9 mouse cellular contexts compared by ENCODE assay signal in the genomic region with DNA sequence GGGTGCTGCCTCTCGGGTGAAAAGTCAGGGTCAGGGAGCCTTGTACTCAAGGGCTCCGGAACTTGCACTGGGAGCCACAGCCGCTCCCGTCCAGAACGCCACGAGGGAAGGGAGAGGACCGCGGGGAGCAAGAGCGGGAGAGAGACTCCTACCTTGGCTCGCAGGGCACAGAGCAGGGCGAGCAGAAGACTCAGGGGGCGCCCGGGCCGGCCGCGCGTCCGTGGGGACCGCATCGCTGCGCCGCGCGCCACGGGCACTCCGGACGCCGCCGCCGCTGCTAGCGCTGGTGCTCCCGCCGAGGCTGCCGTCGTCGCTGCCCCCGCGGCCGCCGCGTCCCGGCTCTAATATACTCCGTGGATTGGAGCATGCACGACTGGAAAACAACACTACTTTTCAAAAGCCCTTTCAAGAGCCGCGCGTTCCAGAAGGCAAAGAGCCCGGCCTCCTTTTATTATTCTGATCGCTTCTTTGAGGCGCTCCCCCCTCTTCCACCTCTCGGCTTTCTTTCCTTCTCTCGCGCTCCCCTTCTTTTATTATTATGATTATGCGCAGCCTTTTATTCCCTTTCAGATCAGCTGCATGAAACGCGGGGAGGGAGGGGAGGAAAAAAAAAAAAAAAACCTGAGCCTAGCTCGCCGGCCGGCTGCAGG. TPM values are rescaled to one million over a fixed set of nuclear protein-coding genes. Genes with fewer than 3 reads are reported as not detected.
DNase-seq lines count a peak whose midpoint lies in the region; ATAC-seq and TF ChIP-seq lines count a peak whose summit lies in the region.
"Had no signal": no experiment of that assay in that cellular context is flagged by ENCODE, and none has a peak within 500 bp of the region (broad histone marks: within the 10 kb centered on the region; RNA-seq: fewer than 3 reads in every experiment).

A gene (minus strand): TSS at position 620 of the 650 bp plus-strand sequence.

- H3K4me2 ChIP-seq in liver, embryonic 16.5 days (ENCODE audit: low read depth, low read length), result peak within 1 kb of the TSS; percentile 73

- under 1% methylated on average over 59 of the region's 59 CpGs for WGBS in heart, adult 2 months
- WGBS in kidney, adult 2 months, result under 1% methylated on average over 58 of the region's 59 CpGs
- under 1% methylated on average over 59 of the region's 59 CpGs for WGBS in liver, embryonic 16.5 days (ENCODE audit: insufficient replicate concordance)
- under 1% methylated on average over 59 of the region's 59 CpGs for WGBS in olfactory bulb, adult 2 months

- no peak for TF ChIP-seq EP300 in heart, adult 2 months (IDR thresholded peaks at IDR 0.05; ENCODE audit: insufficient read depth, low read depth, low read length)

- H3K9ac ChIP-seq in heart, adult 2 months (ENCODE audit: low read depth, low read length), result peak within 1 kb of the TSS; percentile 90
- H3K9ac ChIP-seq in liver, embryonic 16.5 days (ENCODE audit: low read depth, low read length), result peak within 1 kb of the TSS; percentile 68

- peaks cover 7% of the 10 kb centered on the region for H3K4me1 ChIP-seq in heart, adult 2 months (ENCODE audit: control insufficient read depth, insufficient read depth, low read length)
- H3K4me1 ChIP-seq in kidney, adult 2 months (ENCODE audit: control insufficient read depth, insufficient read depth, low read length), result peaks cover 6% of the 10 kb centered on the region; the same call in 1 of the 2 replicates
- peaks cover 5% of the 10 kb centered on the region; the same call in 1 of the 2 replicates for H3K4me1 ChIP-seq in liver, embryonic 16.5 days (ENCODE audit: control insufficient read depth, low read depth, low read length)
- peaks cover 20% of the 10 kb centered on the region for H3K4me1 ChIP-seq in olfactory bulb, adult 2 months (ENCODE audit: control insufficient read depth, insufficient read depth, low read length)

- no peaks in the 10 kb centered on the region for H3K9me3 ChIP-seq in liver, embryonic 16.5 days (replicated peaks; ENCODE audit: control insufficient read depth, low read length)

- peak within 1 kb of the TSS; percentile 98 for H3K27ac ChIP-seq in heart, adult 2 months
- peak within 1 kb of the TSS; percentile 96 for H3K27ac ChIP-seq in kidney, adult 2 months (ENCODE audit: insufficient read depth, low read depth, low read length)
- H3K27ac ChIP-seq in liver, embryonic 16.5 days (ENCODE audit: low read length), result peak within 1 kb of the TSS; percentile 74
- H3K27ac ChIP-seq in olfactory bulb, adult 2 months (ENCODE audit: insufficient read depth, low read depth, low read length), result 0 out of 2 replicates have a peak within 1 kb of the TSS, but pooled peaks have one; percentile 4

- peak; percentile 5 to 22 for DNase-seq in spleen, postnatal 10 days (ENCODE audit: low spot score in 2 of 2)
- DNase-seq in spleen, adult 12 weeks (ENCODE audit: low spot score), result no peak
- DNase-seq in embryo, embryonic 10 days (ENCODE audit: low spot score), result peak; percentile 59
- peak; percentile 63 to 78 for DNase-seq in heart, adult 2 months
- peak; percentile 51 for DNase-seq in kidney, adult 2 months

- no peaks in the 10 kb centered on the region for H3K27me3 ChIP-seq in heart, adult 2 months (ENCODE audit: control insufficient read depth, insufficient read depth, low read length)
- H3K27me3 ChIP-seq in kidney, adult 2 months (replicated peaks; ENCODE audit: control insufficient read depth, insufficient read depth, low read length), result no peaks in the 10 kb centered on the region
- H3K27me3 ChIP-seq in liver, embryonic 16.5 days (ENCODE audit: control insufficient read depth, insufficient read depth, low read depth, low read length), result peaks cover 48% of the 10 kb centered on the region

- no peak for TF ChIP-seq POLR2A in heart, adult 2 months (IDR thresholded peaks at IDR 0.05; ENCODE audit: insufficient read depth, low read depth, low read length)
- no peak for TF ChIP-seq POLR2A in kidney, adult 2 months (IDR thresholded peaks at IDR 0.05; ENCODE audit: low read depth, low read length)
- no peak for TF ChIP-seq POLR2A in olfactory bulb, adult 2 months (IDR thresholded peaks at IDR 0.05; ENCODE audit: insufficient read depth, low read depth, low read length)

- no peak for ATAC-seq in liver, embryonic 16.5 days (ENCODE audit: low read depth)
- no peak for ATAC-seq in inflammation-experienced regulatory T-cells, adult 6 months

- no peaks in the 10 kb centered on the region for H3K79me2 ChIP-seq in heart, adult 2 months (replicated peaks; ENCODE audit: control insufficient read depth, insufficient read depth, low read length)

- no peaks in the 10 kb centered on the region for H3K36me3 ChIP-seq in heart, adult 2 months (ENCODE audit: control insufficient read depth, insufficient read depth, low read length)
- H3K36me3 ChIP-seq in kidney, adult 2 months (ENCODE audit: control insufficient read depth, insufficient read depth, low read length), result no peaks in the 10 kb centered on the region
- H3K36me3 ChIP-seq in liver, embryonic 16.5 days (ENCODE audit: control insufficient read depth, insufficient read depth), result no peaks in the 10 kb centered on the region

- intact Hi-C loops in heart, adult 2 months (cut with DNase I), result loop anchor here (2.0 to 10.0 kb wide), 5 partner anchors 224 to 829 kb away; a partner anchor contains a TSS

- H3K4me3 ChIP-seq in heart, adult 2 months, result peak within 1 kb of the TSS; percentile 93
- peak within 1 kb of the TSS; percentile 65 for H3K4me3 ChIP-seq in kidney, adult 2 months (ENCODE audit: insufficient read depth, low read depth, low read length)
- H3K4me3 ChIP-seq in liver, embryonic 16.5 days (ENCODE audit: low read depth, low read length), result peak within 1 kb of the TSS; percentile 66
- peak within 1 kb of the TSS; percentile 60 for H3K4me3 ChIP-seq in olfactory bulb, adult 2 months (ENCODE audit: insufficient read depth, low read depth, low read length)

- TF ChIP-seq CTCF in heart, adult 2 months (IDR thresholded peaks at IDR 0.05), result no peak
- no peak for TF ChIP-seq CTCF in kidney, adult 2 months (conservative IDR thresholded peaks at IDR 0.05; ENCODE audit: insufficient read depth, insufficient read length, low read depth, low read length)
- no peak for TF ChIP-seq CTCF in olfactory bulb, adult 2 months (IDR thresholded peaks at IDR 0.05; ENCODE audit: insufficient read depth, low read depth, low read length)

RNA-seq across cellular contexts. Expression of the gene that starts here (rescaled TPM):
- total RNA-seq in heart, adult 2 months (2021), result 10 to 100 TPM in 1 of 2 experiments, 1 to 10 TPM in 1; 8.3 to 10.4 TPM
- polyA plus RNA-seq in heart, adult 2 months (2012; rRNA removed), result 4.2 and 5.0 TPM in 2 replicates
- 6.1 and 6.6 TPM in 2 replicates for polyA plus RNA-seq in kidney, adult 2 months (2012; rRNA removed)
- 0.81 and 0.89 TPM in 2 replicates for polyA plus RNA-seq in liver, embryonic 16.5 days (2015; fragmentation: Nextera tagmentation; extraction: Ambion mirVana)
- polyA plus RNA-seq in olfactory bulb, adult 2 months (2012; ENCODE audit: insufficient read depth, insufficient read length, low replicate concordance, missing spikeins), result not detected in 2 replicates
- under 1 TPM; 0.13 to 0.86 (median 0.77) TPM for polyA plus RNA-seq in inflammation-experienced regulatory T-cells, adult 6 months (2017; shearing (Covaris generic))
- total RNA-seq: common myeloid progenitor, adult 5-6 weeks had no signal

Comparison
In these comparisons a context has a peak if more than half of its experiments do, and no peak if none do; other contexts are left out.
1. H3K27ac ChIP-seq: peak in every context shown above with its lines; median percentile 98 in heart, adult 2 months; 96 in kidney, adult 2 months; 74 in liver, embryonic 16.5 days; 4 in olfactory bulb, adult 2 months.